Mouse (Mus musculus): ENCODE results near the gene Lrrk1. TPM values are rescaled to one million over a fixed set of nuclear protein-coding genes. Genes with fewer than 3 reads are reported as not detected.

Lrrk1 gene
- polyA plus RNA-seq, 1 experiment from 2014 or later: 7.1 TPM

DNA sequence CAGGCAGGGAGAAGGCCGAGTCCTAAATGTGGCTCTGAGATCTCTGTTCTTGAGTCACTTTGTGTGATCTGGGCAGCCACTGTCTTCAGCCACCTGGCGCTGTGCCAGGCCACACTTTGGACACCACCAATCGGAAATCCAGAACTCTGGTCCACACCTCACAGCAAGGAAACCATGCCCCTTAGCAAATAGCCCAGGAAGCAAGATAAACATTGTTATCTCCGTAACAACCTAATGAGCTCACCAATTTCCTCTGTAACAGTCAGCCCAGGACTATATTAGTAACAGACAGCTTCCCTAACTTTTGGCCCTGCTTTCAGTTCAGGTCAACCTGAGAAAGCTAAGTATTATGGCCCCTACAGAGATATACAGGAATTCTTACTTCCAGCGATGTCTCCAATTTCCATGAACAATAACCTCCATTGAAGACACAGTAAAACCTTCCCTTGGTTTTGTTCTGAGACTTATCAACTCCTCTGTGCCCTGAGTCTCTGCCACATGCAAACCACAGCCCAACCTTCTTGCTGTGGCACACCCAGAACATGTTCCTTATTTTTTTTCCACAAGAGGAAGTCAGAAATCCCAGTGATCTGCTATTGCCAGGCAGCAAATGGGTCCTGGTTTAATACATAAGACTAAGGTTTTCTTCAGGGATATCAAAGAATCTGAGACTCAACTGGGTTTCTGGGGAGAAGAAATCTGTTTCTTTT, 78.8 kb downstream of the Lrrk1 start:
- Histone ChIP-seq H3K4me2 (peak overlapping the region; percentile 0; the same call in 1 of the 2 replicates), H3K27ac (no peak overlapping the region)
- WGBS (ENCODE audit: insufficient replicate concordance): 24% methylated on average over 5 of the region's 5 CpGs

DNA sequence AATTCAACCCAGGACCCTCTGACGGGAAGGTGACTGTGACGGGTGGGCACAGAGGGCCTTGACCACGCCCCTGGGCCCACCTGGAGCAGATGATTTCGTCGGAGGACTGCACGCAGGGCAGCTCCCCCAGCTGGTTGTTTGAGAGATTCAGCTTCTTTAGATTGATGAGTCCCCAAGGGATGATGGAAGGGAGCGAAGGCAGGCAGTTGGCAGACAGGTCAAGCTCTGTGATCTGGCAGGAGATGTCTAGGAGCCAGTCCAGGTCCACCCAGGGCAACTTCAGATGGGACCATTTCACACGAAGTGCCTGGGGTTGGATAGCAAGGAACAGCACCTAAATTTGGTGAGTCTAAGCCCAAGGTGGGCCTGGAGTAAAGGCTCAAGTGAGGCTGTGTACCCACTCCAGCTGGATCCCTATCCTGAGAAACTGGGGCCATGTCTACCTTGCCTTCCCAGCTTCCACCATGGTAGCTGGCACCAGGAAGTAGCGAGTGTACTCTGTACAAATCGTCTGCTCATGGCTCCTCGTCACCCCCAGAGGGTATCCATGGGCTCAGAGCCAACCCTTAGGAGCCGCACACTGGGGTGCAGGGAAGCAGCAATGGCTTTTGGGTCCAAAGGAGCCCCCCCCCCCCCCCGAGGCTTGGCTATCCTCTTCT, 79.4 kb downstream of the Lrrk1 start:
- no peak overlapping the region for H3K9ac ChIP-seq
- no peaks in the 10 kb centered on the region for H3K9me3 ChIP-seq (replicated peaks)
- no peak overlapping the region for H3K27ac ChIP-seq
- ATAC-seq: peak; percentile 28
- 65% methylated on average over 13 of the region's 13 CpGs for WGBS (ENCODE audit: insufficient replicate concordance)
- H3K4me3 ChIP-seq: no peak overlapping the region
- H3K27me3 ChIP-seq (replicated peaks): no peaks in the 10 kb centered on the region
- H3K4me1 ChIP-seq: peaks cover 22% of the 10 kb centered on the region
- H3K4me2 ChIP-seq: no peak overlapping the region
- H3K36me3 ChIP-seq: peaks cover 23% of the 10 kb centered on the region; the same call in 1 of the 2 replicates

More for the DNA sequence above, 78.8 kb downstream of the Lrrk1 start:
- H3K4me3 ChIP-seq: no peak overlapping the region
- ATAC-seq: peak; percentile 61
- H3K27me3 ChIP-seq (replicated peaks): no peaks in the 10 kb centered on the region
- peaks cover 23% of the 10 kb centered on the region; the same call in 1 of the 2 replicates for H3K36me3 ChIP-seq
- H3K9ac ChIP-seq: no peak overlapping the region
- H3K4me1 ChIP-seq: peaks cover 22% of the 10 kb centered on the region
- H3K9me3 ChIP-seq (replicated peaks): no peaks in the 10 kb centered on the region

DNA sequence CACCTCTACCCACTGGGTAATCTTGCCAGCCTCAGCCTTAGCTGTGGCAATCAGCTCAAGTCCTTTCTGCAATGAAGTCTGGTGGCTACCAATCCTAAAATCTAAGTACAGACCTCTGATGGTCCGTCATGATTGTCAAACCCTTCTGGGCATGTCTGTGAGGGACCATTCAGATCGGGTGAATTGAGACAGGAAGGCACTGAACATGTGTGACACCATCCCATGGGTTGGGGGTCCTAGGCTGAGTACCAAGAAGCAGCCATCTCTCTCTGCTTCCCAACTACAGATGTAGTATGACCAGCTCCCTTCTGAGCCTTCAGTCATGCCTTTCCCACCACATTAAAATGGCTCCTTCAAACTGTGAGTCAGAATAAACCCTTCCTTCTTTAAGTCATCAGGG, 80.4 kb downstream of the Lrrk1 start:
- Histone ChIP-seq H3K4me3 (no peak overlapping the region), H3K4me2 (no peak overlapping the region), H3K36me3 (peaks cover 23% of the 10 kb centered on the region; the same call in 1 of the 2 replicates), H3K27me3 (replicated peaks) (no peaks in the 10 kb centered on the region), H3K9me3 (replicated peaks) (no peaks in the 10 kb centered on the region), H3K4me1 (peaks cover 22% of the 10 kb centered on the region), H3K9ac (no peak overlapping the region), H3K27ac (no peak overlapping the region)
- no peak for ATAC-seq
- WGBS (ENCODE audit: insufficient replicate concordance): 64% methylated on average over 2 of the region's 2 CpGs

DNA sequence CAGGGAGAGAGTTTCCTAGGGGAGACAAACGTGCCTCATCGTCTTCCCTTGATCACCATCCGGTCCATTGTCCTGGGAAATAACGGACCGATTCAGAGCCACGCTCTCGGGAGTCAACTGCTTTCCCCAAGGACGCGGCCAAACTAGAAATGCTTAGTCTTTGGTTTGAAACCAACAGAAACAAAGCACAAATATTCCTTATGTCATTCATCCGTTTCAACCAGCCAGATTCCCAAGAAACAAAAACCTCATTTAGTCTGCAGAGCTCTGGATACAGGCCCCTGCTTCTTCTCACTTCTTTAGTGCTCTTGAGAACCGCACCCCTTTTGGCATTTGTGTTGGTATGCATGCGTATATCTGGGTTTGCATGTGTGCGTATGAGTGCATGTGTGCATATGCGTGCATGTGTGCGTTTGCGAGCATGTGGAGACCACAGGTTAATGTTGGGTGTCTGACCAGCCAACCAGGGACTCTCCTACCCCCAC, 82.4 kb downstream of the Lrrk1 start:
- Histone ChIP-seq H3K36me3 (peaks cover 26% of the 10 kb centered on the region; the same call in 1 of the 2 replicates), H3K4me1 (peaks cover 20% of the 10 kb centered on the region), H3K27me3 (replicated peaks) (no peaks in the 10 kb centered on the region), H3K4me2 (no peak overlapping the region), H3K27ac (no peak overlapping the region), H3K9ac (no peak overlapping the region), H3K4me3 (no peak overlapping the region), H3K9me3 (replicated peaks) (no peaks in the 10 kb centered on the region)
- WGBS (ENCODE audit: insufficient replicate concordance): 80% methylated on average over 16 of the region's 16 CpGs
- ATAC-seq: no peak

- H3K4me3 ChIP-seq: no peak overlapping the region
- no peak overlapping the region for H3K9ac ChIP-seq
- H3K36me3 ChIP-seq: peaks cover 26% of the 10 kb centered on the region; the same call in 1 of the 2 replicates
- H3K4me1 ChIP-seq: peaks cover 14% of the 10 kb centered on the region
- ATAC-seq: no peak
- H3K27ac ChIP-seq: no peak overlapping the region
- H3K9me3 ChIP-seq (replicated peaks): no peaks in the 10 kb centered on the region
- WGBS (ENCODE audit: insufficient replicate concordance): 78% methylated on average over 8 of the region's 8 CpGs
- no peak overlapping the region for H3K4me2 ChIP-seq
- H3K27me3 ChIP-seq (replicated peaks): no peaks in the 10 kb centered on the region
Measured at GRCm38 (mm10) chr7:66304993-66305713, 83.0 kb downstream of the Lrrk1 start.

GRCm38 (mm10) chr7:66303922-66304660, 84.1 kb downstream of the Lrrk1 start:
- H3K9me3 ChIP-seq (replicated peaks): no peaks in the 10 kb centered on the region
- H3K9ac ChIP-seq: no peak overlapping the region
- no peak overlapping the region for H3K4me2 ChIP-seq
- no peak for ATAC-seq
- H3K4me3 ChIP-seq: no peak overlapping the region
- H3K27ac ChIP-seq: no peak overlapping the region
- 58% methylated on average over 14 of the region's 14 CpGs for WGBS (ENCODE audit: insufficient replicate concordance)
- H3K36me3 ChIP-seq: peaks cover 26% of the 10 kb centered on the region; the same call in 1 of the 2 replicates
- H3K27me3 ChIP-seq (replicated peaks): no peaks in the 10 kb centered on the region
- peaks cover 7% of the 10 kb centered on the region for H3K4me1 ChIP-seq

DNA sequence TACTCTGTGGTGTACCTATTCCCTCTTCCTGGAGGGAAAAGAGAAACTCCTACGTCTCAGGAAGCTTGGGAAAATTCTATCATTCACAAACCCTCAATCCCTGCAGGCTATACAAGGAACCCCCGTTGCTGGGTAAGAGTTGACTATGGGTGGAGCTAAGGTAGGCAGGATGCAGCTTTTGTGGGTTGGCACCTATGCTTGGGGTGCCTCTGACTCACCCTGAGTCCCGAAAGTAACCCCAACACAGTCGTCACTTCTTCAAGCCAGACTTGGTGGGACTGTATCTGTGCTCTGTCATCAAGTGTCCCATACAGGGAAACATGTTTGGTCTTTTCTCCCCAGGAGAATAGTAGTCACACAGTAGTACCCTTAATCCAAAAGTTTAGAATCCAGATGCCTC, 86.7 kb downstream of the Lrrk1 start:
- H3K9me3 ChIP-seq (replicated peaks): no peaks in the 10 kb centered on the region
- WGBS (ENCODE audit: insufficient replicate concordance): 69% methylated on average over 4 of the region's 4 CpGs
- H3K36me3 ChIP-seq: peaks cover 17% of the 10 kb centered on the region; the same call in 1 of the 2 replicates
- no peaks in the 10 kb centered on the region for H3K27me3 ChIP-seq (replicated peaks)
- H3K9ac ChIP-seq: no peak overlapping the region
- no peak for ATAC-seq
- no peak overlapping the region for H3K4me2 ChIP-seq
- no peaks in the 10 kb centered on the region for H3K4me1 ChIP-seq
- no peak overlapping the region for H3K4me3 ChIP-seq
- H3K27ac ChIP-seq: no peak overlapping the region

DNA sequence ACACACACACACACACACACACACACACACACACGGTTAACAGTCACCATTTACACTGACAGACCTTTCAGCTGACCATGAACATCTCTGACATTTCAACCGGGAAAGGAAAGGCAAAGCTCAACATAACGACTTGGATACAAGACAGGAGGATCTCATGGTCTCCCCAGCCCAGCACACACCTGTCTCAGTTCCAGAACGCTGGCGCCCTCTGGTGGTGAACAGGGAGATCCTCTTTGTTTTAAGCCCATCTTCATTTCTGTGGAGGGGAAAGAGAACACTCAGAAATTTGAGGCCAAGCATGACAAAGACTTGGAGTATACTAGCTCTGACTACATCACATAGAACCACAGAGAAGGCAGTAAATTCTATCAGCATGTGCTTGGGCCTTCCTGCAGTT, 87.5 kb downstream of the Lrrk1 start:
- Histone ChIP-seq H3K4me3 (no peak overlapping the region), H3K9ac (no peak overlapping the region), H3K4me2 (no peak overlapping the region), H3K4me1 (no peaks in the 10 kb centered on the region), H3K36me3 (peaks cover 16% of the 10 kb centered on the region), H3K27ac (no peak overlapping the region), H3K9me3 (replicated peaks) (no peaks in the 10 kb centered on the region), H3K27me3 (replicated peaks) (no peaks in the 10 kb centered on the region)
- peak; percentile 52; the same call in 1 of the 2 replicates for ATAC-seq
- 17% methylated on average over 5 of the region's 5 CpGs for WGBS (ENCODE audit: insufficient replicate concordance)

GRCm38 (mm10) chr7:66297656-66298021, 90.5 kb downstream of the Lrrk1 start:
- ATAC-seq: no peak
- no peaks in the 10 kb centered on the region for H3K27me3 ChIP-seq (replicated peaks)
- no peak overlapping the region for H3K4me3 ChIP-seq
- no peak overlapping the region for H3K9ac ChIP-seq
- peaks cover 18% of the 10 kb centered on the region for H3K36me3 ChIP-seq
- no peak overlapping the region for H3K4me2 ChIP-seq
- WGBS (ENCODE audit: insufficient replicate concordance): 79% methylated on average over 9 of the region's 9 CpGs
- peaks cover 13% of the 10 kb centered on the region for H3K4me1 ChIP-seq
- no peaks in the 10 kb centered on the region for H3K9me3 ChIP-seq (replicated peaks)
- H3K27ac ChIP-seq: no peak overlapping the region

DNA sequence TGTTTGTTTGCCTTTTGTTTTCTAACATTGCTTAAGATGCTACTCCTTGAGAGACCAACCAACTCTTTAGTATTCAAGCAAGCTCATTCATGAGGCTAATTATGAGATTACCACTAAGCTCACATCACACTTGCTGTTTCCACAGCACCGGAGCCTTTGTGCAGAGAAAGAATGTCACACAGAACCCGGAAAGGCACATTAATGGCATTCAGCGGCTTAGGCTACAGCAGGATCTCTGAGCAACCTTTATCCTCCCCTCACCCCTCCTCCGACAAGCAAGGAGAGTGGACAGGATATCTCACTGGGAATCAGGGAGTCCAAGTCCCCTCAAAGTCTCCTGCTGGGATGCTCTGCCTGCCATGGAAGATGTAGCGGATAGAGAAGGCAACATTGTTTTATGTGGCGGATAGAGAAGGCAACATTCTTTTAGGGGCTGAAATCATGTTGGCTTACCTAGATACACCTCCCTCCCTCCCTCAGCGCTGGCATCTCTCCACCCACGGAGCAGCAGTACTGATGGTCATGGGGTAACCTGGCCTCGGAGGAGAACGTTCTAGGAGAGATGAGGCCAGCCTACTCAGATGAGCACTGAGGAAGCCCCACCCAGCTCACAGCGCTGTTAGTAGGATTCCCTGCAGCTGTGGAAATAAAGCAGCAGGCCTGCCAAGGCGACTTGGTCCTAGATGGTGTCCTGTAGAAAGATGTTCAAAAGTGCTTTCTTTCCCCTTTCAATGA, 91.1 kb downstream of the Lrrk1 start:
- no peak overlapping the region for H3K4me3 ChIP-seq
- WGBS (ENCODE audit: insufficient replicate concordance): 72% methylated on average over 12 of the region's 12 CpGs
- H3K36me3 ChIP-seq: peaks cover 15% of the 10 kb centered on the region
- no peaks in the 10 kb centered on the region for H3K27me3 ChIP-seq (replicated peaks)
- H3K27ac ChIP-seq: no peak overlapping the region
- no peak for ATAC-seq
- no peaks in the 10 kb centered on the region for H3K9me3 ChIP-seq (replicated peaks)
- H3K4me2 ChIP-seq: no peak overlapping the region
- H3K9ac ChIP-seq: no peak overlapping the region
- peaks cover 14% of the 10 kb centered on the region for H3K4me1 ChIP-seq

Data from liver, embryonic 12.5 days (tissue).